Mouse (Mus musculus) lung, adult 2 months (tissue): ENCODE data around the gene Adra2a. TPM values are rescaled to one million over a fixed set of nuclear protein-coding genes. Genes with fewer than 3 reads are reported as not detected.
A peak's percentile ranks its signal among the peaks of the same experiment; 100 is the strongest.

ENCODE experiments used
- DNase-seq: peaks from one replicate; pipeline ENCODE4 v3.0.0; 2022
- H3K4me1 ChIP-seq: fragments of 200-500 bp; 2 replicates; pipeline ENCODE4 v1.6.1; 2011; ENCODE audit warnings: low read length; ENCODE audit not compliant: control insufficient read depth, insufficient read depth
- H3K4me3 ChIP-seq: fragments of 200-500 bp; replicated peaks from 2 replicates; pipeline ENCODE3; 2011; ENCODE audit warnings: low read depth, mild to moderate bottlenecking, control low read depth, low read length; ENCODE audit errors: extremely low read depth
- CTCF ChIP-seq: fragments of 200-500 bp; IDR thresholded peaks from 2 replicates; pipeline ENCODE4 v1.5.1; 2011; ENCODE audit warnings: mild to moderate bottlenecking, low read length, control low read depth; ENCODE audit not compliant: insufficient read depth
- POLR2A ChIP-seq: fragments of 200-500 bp; IDR thresholded peaks from 2 replicates; pipeline ENCODE4 v1.6.1; 2011; ENCODE audit warnings: low read depth, mild to moderate bottlenecking, control low read depth, low read length, borderline replicate concordance; ENCODE audit errors: extremely low read depth
- WGBS: fragments of 180-500 bp; shearing (Covaris S2); methylation state at CpG from one replicate; pipeline ENCODE4 v1.1.7; 2018; 5-methylcytosine and 5-hydroxymethylcytosine counted together
- polyA plus RNA-seq: library from polyadenylated mRNA; depleted of rRNA; stranded (reverse); fragments of >200 nt; gene quantifications from 2 replicates; pipeline ENCODE4 v1.2.3, GENCODE M21; 2012; rRNA removed

Adra2a gene
- polyA plus RNA-seq = 1.4 and 1.6 TPM in 2 replicates

DNA sequence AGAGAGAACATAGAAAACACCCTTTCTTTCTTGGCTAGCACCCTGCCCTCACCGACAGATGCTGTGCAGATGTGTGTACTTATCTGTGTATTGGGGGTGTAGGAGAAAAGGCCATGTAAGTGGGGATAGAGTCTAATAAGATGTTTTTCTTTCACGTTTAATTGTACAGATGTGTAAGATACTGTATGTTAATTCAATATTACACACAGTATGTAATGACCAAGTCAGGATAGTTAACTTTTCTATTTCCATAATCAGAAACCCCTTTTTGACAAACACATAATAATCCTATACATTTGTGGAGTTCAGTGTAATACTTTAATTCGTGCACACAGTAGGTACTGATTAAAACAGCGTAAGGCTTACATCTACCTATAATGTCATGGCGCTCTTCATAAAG is at the start of gene Adra2a:
Gene Adra2a, plus strand, starts transcription at position 301 of the 400 bp plus-strand sequence.
- TF ChIP-seq CTCF (no peak), POLR2A (no peak)
- WGBS = 70% methylated on average over 5 of the region's 5 CpGs

DNA sequence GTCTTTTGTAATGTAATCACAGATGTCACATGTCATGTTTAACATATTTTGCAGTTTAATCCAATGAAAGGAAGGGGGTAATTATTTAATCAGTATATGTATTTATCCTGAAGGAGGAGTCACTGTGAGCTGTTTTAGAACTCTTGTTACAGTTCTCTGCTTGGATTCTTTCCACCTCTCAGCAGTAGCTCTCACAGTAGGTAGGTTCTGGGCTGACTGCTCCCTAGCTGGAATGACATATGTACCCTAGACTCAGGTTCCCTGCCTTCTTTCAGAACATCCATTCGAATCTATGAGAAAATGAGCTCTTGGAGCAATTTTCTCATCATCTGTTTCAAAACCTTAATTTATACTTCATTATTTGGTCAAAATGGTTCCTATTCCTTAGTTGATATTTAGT is 49.7 kb upstream of the Adra2a start:
- WGBS = 84% methylated on average over 1 of the region's 1 CpGs
- peaks cover 3% of the 10 kb centered on the region; the same call in 1 of the 2 replicates for H3K4me1 ChIP-seq
- TF ChIP-seq POLR2A = no peak
- TF ChIP-seq CTCF = no peak
- no peak for DNase-seq
- no peak overlapping the region for H3K4me3 ChIP-seq

More for the DNA sequence above, at the start of gene Adra2a:
- Histone ChIP-seq H3K4me3 (peak within 1 kb of the TSS; percentile 8), H3K4me1 (peaks cover 9% of the 10 kb centered on the region; the same call in 1 of the 2 replicates)
- no peak for DNase-seq

- TF ChIP-seq CTCF = no peak
- TF ChIP-seq POLR2A = no peak
- WGBS = 41% methylated on average over 4 of the region's 4 CpGs
- DNase-seq = no peak
- Histone ChIP-seq H3K4me1 (peaks cover 4% of the 10 kb centered on the region; the same call in 1 of the 2 replicates), H3K4me3 (no peak overlapping the region)
Measured at GRCm38 (mm10) chr19:54010973-54011372, 33.0 kb upstream of the Adra2a start.

DNA sequence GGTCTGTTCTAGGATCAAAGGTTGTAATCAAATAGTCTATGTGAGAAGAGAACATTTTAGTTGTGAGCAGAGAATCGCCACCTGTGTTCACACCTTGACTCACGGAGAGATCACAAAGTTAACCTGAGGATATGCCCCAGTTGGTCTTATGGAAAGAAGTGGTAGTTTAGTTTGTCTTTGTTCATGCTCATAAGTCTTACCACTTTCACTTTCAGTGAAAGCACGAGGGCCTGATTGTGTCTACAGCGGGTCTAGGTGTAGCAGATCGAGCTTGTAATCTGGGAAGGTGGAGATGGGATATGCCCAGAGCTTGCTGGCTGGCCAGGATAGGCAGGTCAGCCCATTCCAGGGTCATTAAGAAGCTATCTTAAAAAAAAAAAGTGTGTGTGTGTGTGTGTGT is 29.0 kb upstream of the Adra2a start:
- no peak for DNase-seq
- Histone ChIP-seq H3K4me1 (peaks cover 4% of the 10 kb centered on the region; the same call in 1 of the 2 replicates), H3K4me3 (no peak overlapping the region)
- WGBS = 91% methylated on average over 5 of the region's 5 CpGs
- TF ChIP-seq CTCF (no peak), POLR2A (no peak)

- 92% methylated on average over 5 of the region's 5 CpGs for WGBS
- Histone ChIP-seq H3K4me3 (no peak overlapping the region), H3K4me1 (peaks cover 3% of the 10 kb centered on the region; the same call in 1 of the 2 replicates)
- TF ChIP-seq CTCF = no peak
- no peak for TF ChIP-seq POLR2A
- DNase-seq = no peak
Measured at GRCm38 (mm10) chr19:54015503-54015902, 28.4 kb upstream of the Adra2a start.

GRCm38 (mm10) chr19:54035100-54035499 is 8.9 kb upstream of the Adra2a start:
- TF ChIP-seq POLR2A = no peak
- TF ChIP-seq CTCF = no peak
- WGBS = 93% methylated on average over 6 of the region's 6 CpGs
- no peak overlapping the region for H3K4me3 ChIP-seq
- no peaks in the 10 kb centered on the region for H3K4me1 ChIP-seq
- DNase-seq = no peak

- 82% methylated on average over 7 of the region's 7 CpGs for WGBS
- Histone ChIP-seq H3K4me3 (no peak overlapping the region), H3K4me1 (0 out of 2 replicates have a peak, but pooled peaks cover under 1% of the 10 kb centered on the region)
- no peak for DNase-seq
- no peak for TF ChIP-seq POLR2A
- no peak for TF ChIP-seq CTCF
Measured at GRCm38 (mm10) chr19:54039441-54039840, 4.5 kb upstream of the Adra2a start.

DNA sequence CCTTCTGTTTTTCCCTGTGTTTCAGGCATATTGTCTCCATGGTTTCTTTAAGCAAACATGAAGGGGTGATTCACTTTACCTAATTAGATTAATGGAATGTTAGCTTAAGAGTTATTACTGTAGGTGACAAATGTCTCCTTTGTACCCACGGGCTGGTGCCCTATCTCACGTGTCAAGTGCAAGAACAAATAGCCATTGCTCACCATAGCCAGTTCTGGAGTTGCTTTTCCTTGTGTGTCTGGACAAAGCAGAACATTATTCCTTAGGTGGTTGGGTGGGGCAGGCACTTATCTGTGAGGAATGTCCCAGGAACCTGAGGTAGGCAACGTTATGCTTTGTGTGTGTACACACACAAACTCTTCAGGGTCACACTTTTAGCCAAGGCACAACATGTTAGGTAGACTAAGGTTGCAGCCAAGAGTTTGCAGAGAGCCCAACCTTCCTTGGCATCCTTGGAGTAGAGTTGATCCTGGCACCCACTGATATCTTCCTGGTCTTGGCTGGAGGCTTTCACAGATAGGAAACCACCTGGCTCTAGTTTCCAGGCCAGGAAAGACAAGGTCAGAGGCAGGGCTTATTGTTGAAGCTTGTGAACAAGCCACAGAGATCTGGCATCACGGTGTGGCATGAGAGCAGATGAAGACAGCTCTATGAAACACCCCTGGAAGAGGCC is 3.5 kb upstream of the Adra2a start:
- TF ChIP-seq CTCF (no peak), POLR2A (no peak)
- Histone ChIP-seq H3K4me3 (no peak overlapping the region), H3K4me1 (0 out of 2 replicates have a peak, but pooled peaks cover 3% of the 10 kb centered on the region)
- DNase-seq = no peak
- 26% methylated on average over 4 of the region's 4 CpGs for WGBS

DNA sequence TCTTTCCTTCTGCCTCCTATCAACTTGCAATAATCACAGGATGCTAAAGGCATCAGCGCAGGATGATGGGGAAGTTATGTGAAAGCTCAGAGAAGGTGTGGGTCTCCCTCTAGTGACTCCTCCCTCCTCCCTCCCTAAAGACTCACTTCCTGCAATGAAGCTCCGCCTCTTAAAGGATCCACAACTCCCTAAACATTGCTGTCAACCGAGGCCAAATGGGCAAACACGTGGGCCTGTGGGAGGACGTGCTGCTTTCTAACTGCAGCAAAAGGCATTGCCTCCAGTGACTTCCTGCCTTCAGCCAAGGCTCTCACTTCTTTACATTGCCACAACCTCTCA is 3.0 kb upstream of the Adra2a start:
- TF ChIP-seq POLR2A = no peak
- TF ChIP-seq CTCF = no peak

More for the DNA sequence above, 3.0 kb upstream of the Adra2a start:
- DNase-seq = no peak
- WGBS = 16% methylated on average over 5 of the region's 5 CpGs
- Histone ChIP-seq H3K4me3 (no peak overlapping the region), H3K4me1 (peaks cover 3% of the 10 kb centered on the region; the same call in 1 of the 2 replicates)
